Mouse (Mus musculus): Measurements from ENCODE around the gene Gm30083.

- no peak for TF ChIP-seq GATA1 (IDR thresholded peaks at IDR 0.05; ENCODE audit: borderline replicate concordance, low read length)
- TF ChIP-seq FLI1 (IDR thresholded peaks at IDR 0.05; ENCODE audit: low read length) = no peak
Measured at GRCm38 (mm10) chr14:34016938-34017337, 2.0 kb upstream of the Gm30083 start.
